Mouse (Mus musculus) CH12.LX (cell line): ENCODE measurements around the gene Abcb8. TPM values are rescaled to one million over a fixed set of nuclear protein-coding genes. Genes with fewer than 3 reads are reported as not detected.

Source experiments
- DNase-seq: peaks from one replicate; pipeline ENCODE4 v3.0.0-alpha.2; 2013; ENCODE audit errors: extremely low read depth
- H3K27ac ChIP-seq: 2 replicates; pipeline ENCODE4 v1.5.1; 2012; ENCODE audit warnings: low read depth, mild to moderate bottlenecking, control low read depth, moderate library complexity; ENCODE audit not compliant: insufficient read depth
- H3K27me3 ChIP-seq: replicated peaks from 2 replicates; pipeline ENCODE3; 2012; ENCODE audit warnings: inconsistent platforms
- H3K36me3 ChIP-seq, 2 experiments: replicated peaks in 1 of 2; 2 replicates each; pipeline versions ENCODE3 to v1.6.1; 2012; ENCODE audit warnings: inconsistent platforms in 1 of 2, low read length in 1 of 2, mild to moderate bottlenecking in 1 of 2, mixed read lengths in 1 of 2, moderate library complexity in 1 of 2; ENCODE audit not compliant: control insufficient read depth in 1 of 2, insufficient read depth in 1 of 2
- H3K4me1 ChIP-seq, 2 experiments: 2 replicates each; pipeline ENCODE4 v1.6.1; 2012; ENCODE audit warnings: inconsistent platforms in 1 of 2, moderate library complexity in 1 of 2; ENCODE audit not compliant: insufficient read depth in 2 of 2, control insufficient read depth in 1 of 2
- H3K4me2 ChIP-seq: 2 replicates; pipeline ENCODE4 v1.6.1; 2012; ENCODE audit warnings: low read depth, mild to moderate bottlenecking, control low read depth; ENCODE audit not compliant: poor library complexity, insufficient read depth, severe bottlenecking
- H3K4me3 ChIP-seq, 3 experiments: fragments of 150-350 bp in 1 of 3; sonication (generic) in 1 of 3; replicated peaks in 1 of 3; 2 replicates each; pipeline versions ENCODE3 to v1.5.1; 2011 to 2012; ENCODE audit warnings: low read depth in 2 of 3, low read length in 2 of 3, mild to moderate bottlenecking in 2 of 3, moderate library complexity in 2 of 3, control low read depth in 1 of 3, improper control_type of control experiment in 1 of 3, inconsistent platforms in 1 of 3, mixed read lengths in 1 of 3; ENCODE audit not compliant: poor library complexity in 1 of 3
- H3K79me2 ChIP-seq: replicated peaks from 2 replicates; pipeline ENCODE4 v1.6.1; 2012; ENCODE audit warnings: mild to moderate bottlenecking, moderate library complexity; ENCODE audit not compliant: control insufficient read depth, poor library complexity, insufficient read depth, severe bottlenecking; ENCODE audit errors: extremely low read depth
- H3K9ac ChIP-seq: 2 replicates; pipeline ENCODE4 v1.6.1; 2012; ENCODE audit warnings: low read depth, mild to moderate bottlenecking, control low read depth, moderate library complexity; ENCODE audit not compliant: insufficient read depth
- H3K9me3 ChIP-seq: replicated peaks from 2 replicates; pipeline ENCODE3; 2012; ENCODE audit warnings: low read length, inconsistent platforms, mixed read lengths
- BHLHE40 ChIP-seq: IDR thresholded peaks from 2 replicates; pipeline ENCODE4 v1.6.1; 2011; ENCODE audit warnings: mild to moderate bottlenecking, low read depth, low read length, improper control_type of control experiment
- CHD1 ChIP-seq: IDR thresholded peaks from 2 replicates; pipeline ENCODE4 v1.6.1; 2012; ENCODE audit warnings: low read depth, low read length, improper control_type of control experiment, inconsistent platforms
- CHD2 ChIP-seq: IDR thresholded peaks from 2 replicates; pipeline ENCODE4 v1.6.1; 2011; ENCODE audit warnings: low read length, improper control_type of control experiment
- CTCF ChIP-seq, 2 experiments: IDR thresholded peaks in 1 of 2; conservative IDR thresholded peaks in 1 of 2; 2 replicates each; pipeline ENCODE4 v1.5.1; 2011 to 2012; ENCODE audit warnings: low read depth in 2 of 2, low read length in 2 of 2, improper control_type of control experiment in 1 of 2, inconsistent platforms in 1 of 2, mild to moderate bottlenecking in 1 of 2, moderate library complexity in 1 of 2
- E2F4 ChIP-seq: IDR thresholded peaks from 2 replicates; pipeline ENCODE4 v1.6.1; 2011; ENCODE audit warnings: low read depth, low read length, improper control_type of control experiment; ENCODE audit not compliant: insufficient replicate concordance
- ELF1 ChIP-seq: IDR thresholded peaks from 2 replicates; pipeline ENCODE4 v1.6.1; 2014; ENCODE audit warnings: low read depth, mild to moderate bottlenecking, inconsistent platforms, low read length, improper control_type of control experiment
- EP300 ChIP-seq: IDR thresholded peaks from 2 replicates; pipeline ENCODE4 v1.6.1; 2011; ENCODE audit warnings: low read length, improper control_type of control experiment
- ETS1 ChIP-seq: conservative IDR thresholded peaks from 2 replicates; pipeline ENCODE4 v1.6.1; 2012; ENCODE audit warnings: low read depth, mild to moderate bottlenecking, inconsistent platforms, low read length, improper control_type of control experiment, moderate library complexity
- GABPA ChIP-seq: IDR thresholded peaks from 2 replicates; pipeline ENCODE4 v1.6.1; 2012; ENCODE audit warnings: low read depth, low read length, improper control_type of control experiment, inconsistent platforms; ENCODE audit not compliant: insufficient replicate concordance
- HCFC1 ChIP-seq: IDR thresholded peaks from 2 replicates; pipeline ENCODE4 v1.6.1; 2012; ENCODE audit warnings: low read depth, mild to moderate bottlenecking, inconsistent platforms, low read length, improper control_type of control experiment
- IRF4 ChIP-seq: IDR thresholded peaks from 2 replicates; pipeline ENCODE4 v1.6.1; 2014; ENCODE audit warnings: low read depth, mild to moderate bottlenecking, inconsistent platforms, low read length, improper control_type of control experiment
- JUN ChIP-seq: IDR thresholded peaks from 2 replicates; pipeline ENCODE4 v1.6.1; 2011; ENCODE audit warnings: low read depth, mild to moderate bottlenecking, low read length, improper control_type of control experiment, moderate library complexity; ENCODE audit not compliant: insufficient read depth
- JUND ChIP-seq: conservative IDR thresholded peaks from 2 replicates; pipeline ENCODE4 v1.6.1; 2011; ENCODE audit warnings: low read depth, low read length, improper control_type of control experiment
- KAT2A ChIP-seq: IDR thresholded peaks from 2 replicates; pipeline ENCODE4 v1.6.1; 2012; ENCODE audit warnings: low read length, improper control_type of control experiment, inconsistent platforms; ENCODE audit not compliant: insufficient replicate concordance
- MAFK ChIP-seq: IDR thresholded peaks from 2 replicates; pipeline ENCODE4 v1.6.1; 2011; ENCODE audit warnings: low read length, improper control_type of control experiment; ENCODE audit not compliant: insufficient replicate concordance
- MAX ChIP-seq: IDR thresholded peaks from 2 replicates; pipeline ENCODE4 v1.6.1; 2011; ENCODE audit warnings: low read length, improper control_type of control experiment
- MAZ ChIP-seq: IDR thresholded peaks from 2 replicates; pipeline ENCODE4 v1.6.1; 2012; ENCODE audit warnings: low read depth, mild to moderate bottlenecking, inconsistent platforms, low read length, improper control_type of control experiment, moderate library complexity
- MEF2A ChIP-seq: IDR thresholded peaks from 2 replicates; pipeline ENCODE4 v1.6.1; 2014; ENCODE audit warnings: low read depth, mild to moderate bottlenecking, inconsistent platforms, low read length, improper control_type of control experiment, borderline replicate concordance
- MXI1 ChIP-seq: IDR thresholded peaks from 2 replicates; pipeline ENCODE4 v1.6.1; 2011; ENCODE audit warnings: mild to moderate bottlenecking, low read depth, low read length, improper control_type of control experiment
- MYC ChIP-seq: IDR thresholded peaks from 2 replicates; pipeline ENCODE4 v1.6.1; 2011; ENCODE audit warnings: low read depth, mild to moderate bottlenecking, improper control_type of control experiment, low read length
- NELFE ChIP-seq: IDR thresholded peaks from 2 replicates; pipeline ENCODE4 v1.6.1; 2011; ENCODE audit warnings: low read depth, low read length, improper control_type of control experiment
- NRF1 ChIP-seq: IDR thresholded peaks from 2 replicates; pipeline ENCODE4 v1.6.1; 2014; ENCODE audit warnings: low read depth, mild to moderate bottlenecking, inconsistent platforms, low read length, improper control_type of control experiment, moderate library complexity
- PAX5 ChIP-seq: IDR thresholded peaks from 2 replicates; pipeline ENCODE4 v1.6.1; 2012; ENCODE audit warnings: low read length, inconsistent platforms, mixed read lengths
- POLR2A ChIP-seq: IDR thresholded peaks from 2 replicates; pipeline ENCODE4 v1.6.1; 2011; ENCODE audit warnings: low read depth, mild to moderate bottlenecking, improper control_type of control experiment, low read length
- POLR2AphosphoS2 ChIP-seq: IDR thresholded peaks from 2 replicates; pipeline ENCODE4 v1.6.1; 2011; ENCODE audit warnings: low read depth, low read length, improper control_type of control experiment
- RAD21 ChIP-seq: IDR thresholded peaks from 2 replicates; pipeline ENCODE4 v1.6.1; 2011; ENCODE audit warnings: low read depth, mild to moderate bottlenecking, low read length, improper control_type of control experiment, moderate library complexity
- RCOR1 ChIP-seq: conservative IDR thresholded peaks from 2 replicates; pipeline ENCODE4 v1.6.1; 2012; ENCODE audit warnings: low read depth, mild to moderate bottlenecking, inconsistent platforms, low read length, improper control_type of control experiment
- SIN3A ChIP-seq: IDR thresholded peaks from 2 replicates; pipeline ENCODE4 v1.6.1; 2012; ENCODE audit warnings: low read length, improper control_type of control experiment, inconsistent platforms
- SMC3 ChIP-seq: IDR thresholded peaks from 2 replicates; pipeline ENCODE4 v1.6.1; 2011; ENCODE audit warnings: low read depth, low read length, improper control_type of control experiment
- TBP ChIP-seq: conservative IDR thresholded peaks from 2 replicates; pipeline ENCODE4 v1.6.1; 2011; ENCODE audit warnings: low read depth, low read length, improper control_type of control experiment
- TCF12 ChIP-seq: IDR thresholded peaks from 2 replicates; pipeline ENCODE4 v1.6.1; 2014; ENCODE audit warnings: low read depth, mild to moderate bottlenecking, inconsistent platforms, low read length, improper control_type of control experiment
- UBTF ChIP-seq: IDR thresholded peaks from 2 replicates; pipeline ENCODE4 v1.6.1; 2012; ENCODE audit warnings: low read depth, mild to moderate bottlenecking, inconsistent platforms, low read length, improper control_type of control experiment, moderate library complexity
- USF1 ChIP-seq: IDR thresholded peaks from 2 replicates; pipeline ENCODE4 v1.6.1; 2014; ENCODE audit warnings: low read depth, mild to moderate bottlenecking, inconsistent platforms, low read length, improper control_type of control experiment
- USF2 ChIP-seq: conservative IDR thresholded peaks from 2 replicates; pipeline ENCODE4 v1.6.1; 2011; ENCODE audit warnings: low read depth, low read length, improper control_type of control experiment
- ZC3H11A ChIP-seq: IDR thresholded peaks from 2 replicates; pipeline ENCODE4 v1.6.1; 2012; ENCODE audit warnings: low read depth, mild to moderate bottlenecking, inconsistent platforms, low read length, improper control_type of control experiment
- ZKSCAN1 ChIP-seq: IDR thresholded peaks from 2 replicates; pipeline ENCODE4 v1.6.1; 2012; ENCODE audit warnings: low read depth, inconsistent platforms, low read length, improper control_type of control experiment, borderline replicate concordance
- ZMIZ1 ChIP-seq: IDR thresholded peaks from 2 replicates; pipeline ENCODE4 v1.6.1; 2012; ENCODE audit warnings: low read depth, mild to moderate bottlenecking, inconsistent platforms, low read length, improper control_type of control experiment
- ZNF384 ChIP-seq: IDR thresholded peaks from 2 replicates; pipeline ENCODE4 v1.6.1; 2012; ENCODE audit warnings: low read depth, low read length, improper control_type of control experiment, inconsistent platforms
- dilution Hi-C: fragments of 300-500 bp; cut with MboI; formaldehyde crosslinking; loops from 2 replicates; pipeline ENCODE4 v1.14.3; 2020; ENCODE audit warnings: low sequenced_read_pairs; ENCODE audit not compliant: extremely low pct_unique_long_range_greater_than_20kb, extremely low pct_ligation_motif_present
- in situ Hi-C: fragments of 300-500 bp; cut with MboI; formaldehyde crosslinking; loops from 3 replicates; pipeline ENCODE4 v1.14.3; 2019; ENCODE audit warnings: low sequenced_read_pairs, low pct_ligation_motif_present, low pct_unique_long_range_greater_than_20kb, mixed read lengths
- polyA plus RNA-seq: library from polyadenylated mRNA; unstranded; fragments of >175 nt; gene quantifications from 2 replicates; pipeline ENCODE4 v1.2.1, GENCODE M21; 2012; ENCODE audit warnings: low read depth; ENCODE audit not compliant: insufficient read length
- total RNA-seq, 2 experiments: library from RNA; depleted of rRNA; stranded (reverse); fragments of 300-350 nt in 1 of 2; fragments of >200 nt in 1 of 2; gene quantifications; 2 replicates each; pipeline ENCODE4 v1.2.3; 2012 to 2014

The Abcb8 gene
- total and polyA plus RNA-seq, 3 experiments, result 31.0 to 58.7 (median 45.4) TPM

GRCm38 (mm10) chr5:24447624-24448298 lies 54.3 kb downstream of the Abcb8 start, which contains the start of gene Tmub1:
Gene Tmub1, minus strand, starts transcription at chr5:24447854.
- Histone ChIP-seq H3K4me2 (peak within 1 kb of the TSS; percentile 82), H3K79me2 (peaks cover 13% of the 10 kb centered on the region), H3K27me3 (peaks cover 31% of the 10 kb centered on the region), H3K36me3 (peaks cover 6 to 13% of the 10 kb centered on the region in 2 experiments), H3K9me3 (no peaks in the 10 kb centered on the region), H3K27ac (no peak within 1 kb of the TSS), H3K9ac (peak within 1 kb of the TSS; percentile 56), H3K4me1 (peaks cover 24 to 42% of the 10 kb centered on the region in 2 experiments), H3K4me3 (peak within 1 kb of the TSS; percentile 49 to 56 (median 56))
- TF ChIP-seq MAZ (no peak), HCFC1 (peak; percentile 98), PAX5 (no peak), SIN3A (peak; percentile 82; the same call in 1 of the 2 replicates), ZC3H11A (no peak), CHD2 (peak; percentile 38; the same call in 1 of the 2 replicates), USF2 (peak; percentile 60), ZNF384 (no peak), RCOR1 (0 out of 2 replicates have a peak, but pooled peaks have one; percentile 23), BHLHE40 (peak; percentile 92), E2F4 (0 out of 2 replicates have a peak, but pooled peaks have one; percentile 70), USF1 (peak; percentile 68), NRF1 (0 out of 2 replicates have a peak, but pooled peaks have one; percentile 31), KAT2A (peak; percentile 91; the same call in 1 of the 2 replicates), MEF2A (peak; percentile 46; the same call in 1 of the 2 replicates), MXI1 (peak; percentile 98), POLR2A (peak; percentile 66; the same call in 1 of the 2 replicates), MAX (peak; percentile 97), JUND (no peak), ELF1 (peak; percentile 96), SMC3 (no peak), ZMIZ1 (0 out of 2 replicates have a peak, but pooled peaks have one; percentile 55), EP300 (no peak), CTCF (conservative IDR thresholded peaks at IDR 0.05 in 1 of 2, IDR thresholded peaks at IDR 0.05 in 1 of 2; ENCODE audit: low read depth in 2 of 2, low read length in 2 of 2) (no peak), JUN (no peak), GABPA (peak; percentile 28; the same call in 1 of the 2 replicates), IRF4 (no peak; the same call in 1 of the 2 replicates), RAD21 (no peak), CHD1 (no peak), ETS1 (no peak), UBTF (no peak), MAFK (no peak), ZKSCAN1 (no peak), TCF12 (peak; percentile 65; the same call in 1 of the 2 replicates), MYC (peak; percentile 92), POLR2AphosphoS2 (no peak), TBP (no peak), NELFE (peak; percentile 51; the same call in 1 of the 2 replicates)
- in situ Hi-C loops (no loop called here), dilution Hi-C loops (no loop called here)
- peak; percentile 89 for DNase-seq
